Mouse (Mus musculus) cerebellum, adult 2 months (tissue): ENCODE data around the gene Clec3b.

Experiments
- CTCF ChIP-seq: fragments of 200-500 bp; IDR thresholded peaks from 2 replicates; pipeline ENCODE4 v1.5.1; 2011; ENCODE audit warnings: low read depth, mild to moderate bottlenecking, control low read depth, low read length, moderate library complexity, borderline replicate concordance; ENCODE audit not compliant: insufficient read depth
- POLR2A ChIP-seq: fragments of 200-500 bp; IDR thresholded peaks from 2 replicates; pipeline ENCODE4 v1.6.1; 2011; ENCODE audit warnings: low read length, control low read depth, borderline replicate concordance; ENCODE audit not compliant: insufficient read depth

GRCm38 (mm10) chr9:123187589-123187988, 36.8 kb downstream of the Clec3b start:
- TF ChIP-seq CTCF: no peak
- TF ChIP-seq POLR2A: no peak
